Mouse (Mus musculus) intestine, embryonic 15.5 days (tissue): ENCODE data around the gene Stard3. TPM values are rescaled to one million over a fixed set of nuclear protein-coding genes. Genes with fewer than 3 reads are reported as not detected.

Source experiments
- ATAC-seq: fragments of 200-750 bp; cut with Nextera tagmentation; 2 replicates; pipeline ENCODE4 v1.8.0; 2017; ENCODE audit warnings: moderate TSS enrichment, moderate library complexity
- H3K27ac ChIP-seq: fragments of 300-500 bp; sonication (generic); 2 replicates; pipeline ENCODE4 v1.5.1; 2015; ENCODE audit warnings: mild to moderate bottlenecking, inconsistent platforms
- H3K27me3 ChIP-seq: fragments of 300-500 bp; sonication (generic); replicated peaks from 2 replicates; pipeline ENCODE4 v1.6.1; 2015; ENCODE audit warnings: inconsistent platforms
- H3K36me3 ChIP-seq: fragments of 300-500 bp; sonication (generic); 2 replicates; pipeline ENCODE4 v1.6.1; 2015; ENCODE audit warnings: inconsistent platforms
- H3K4me1 ChIP-seq: fragments of 300-500 bp; sonication (generic); replicated peaks from 2 replicates; pipeline ENCODE4 v1.6.1; 2015; ENCODE audit warnings: inconsistent platforms
- H3K4me2 ChIP-seq: fragments of 300-500 bp; sonication (generic); replicated peaks from 2 replicates; pipeline ENCODE4 v1.6.1; 2015; ENCODE audit warnings: mild to moderate bottlenecking, inconsistent platforms
- H3K4me3 ChIP-seq: fragments of 300-500 bp; sonication (generic); replicated peaks from 2 replicates; pipeline ENCODE4 v1.5.1; 2015; ENCODE audit warnings: inconsistent platforms
- H3K9ac ChIP-seq: fragments of 300-500 bp; sonication (generic); 2 replicates; pipeline ENCODE4 v1.6.1; 2015; ENCODE audit warnings: inconsistent platforms
- H3K9me3 ChIP-seq: fragments of 300-500 bp; sonication (generic); 2 replicates; pipeline ENCODE4 v1.6.1; 2016; ENCODE audit warnings: inconsistent platforms
- WGBS: fragments of 180-500 bp; shearing (Covaris S2); methylation state at CpG from one replicate; pipeline ENCODE4 v1.1.7; 2015; 5-methylcytosine and 5-hydroxymethylcytosine counted together
- polyA plus RNA-seq: library from polyadenylated mRNA; unstranded; fragments of >200 nt; fragmentation: Nextera tagmentation; extraction: Ambion mirVana; gene quantifications from 2 replicates; pipeline ENCODE4 v1.2.1, GENCODE M21; 2015

Stard3 gene
- polyA plus RNA-seq: 39.4 and 39.7 TPM in 2 replicates

- H3K4me1 ChIP-seq: peaks cover 47% of the 10 kb centered on the region
Measured at GRCm38 (mm10) chr11:98358161-98359083, at the start of gene Stard3. Gene Stard3, plus strand, starts transcription at chr11:98358368.

GRCm38 (mm10) chr11:98313790-98314323 lies 44.3 kb upstream of the Stard3 start:
- Histone ChIP-seq H3K27ac (no peak overlapping the region), H3K36me3 (no peaks in the 10 kb centered on the region), H3K4me3 (no peak overlapping the region), H3K4me2 (no peak overlapping the region; the same call in 1 of the 2 replicates), H3K9me3 (no peaks in the 10 kb centered on the region), H3K27me3 (peaks cover 59% of the 10 kb centered on the region), H3K4me1 (no peaks in the 10 kb centered on the region), H3K9ac (no peak overlapping the region)
- WGBS: 2% methylated on average over 26 of the region's 26 CpGs
- ATAC-seq: no peak

More at GRCm38 (mm10) chr11:98358161-98359083, at the start of gene Stard3:
- Histone ChIP-seq H3K9ac (peak within 1 kb of the TSS; percentile 65), H3K4me3 (peak within 1 kb of the TSS; percentile 78), H3K36me3 (no peaks in the 10 kb centered on the region), H3K27ac (peak within 1 kb of the TSS; percentile 93), H3K27me3 (no peaks in the 10 kb centered on the region), H3K4me2 (peak within 1 kb of the TSS; percentile 82), H3K9me3 (no peaks in the 10 kb centered on the region)
- peak; percentile 83 for ATAC-seq
- under 1% methylated on average over 60 of the region's 60 CpGs for WGBS

- no peaks in the 10 kb centered on the region for H3K36me3 ChIP-seq
- H3K4me2 ChIP-seq: no peak overlapping the region
- no peak overlapping the region for H3K9ac ChIP-seq
- ATAC-seq: no peak
- H3K9me3 ChIP-seq: no peaks in the 10 kb centered on the region
- peaks cover 91% of the 10 kb centered on the region for H3K27me3 ChIP-seq
- 11% methylated on average over 7 of the region's 7 CpGs for WGBS
- no peaks in the 10 kb centered on the region for H3K4me1 ChIP-seq
- no peak overlapping the region for H3K27ac ChIP-seq
- H3K4me3 ChIP-seq: no peak overlapping the region
Measured at GRCm38 (mm10) chr11:98317479-98317878, 40.7 kb upstream of the Stard3 start.

- ATAC-seq: no peak
- H3K27ac ChIP-seq: no peak overlapping the region
- no peaks in the 10 kb centered on the region for H3K4me1 ChIP-seq
- no peak overlapping the region for H3K4me2 ChIP-seq
- H3K9ac ChIP-seq: no peak overlapping the region
- H3K9me3 ChIP-seq: no peaks in the 10 kb centered on the region
- H3K4me3 ChIP-seq: no peak overlapping the region
- under 1% methylated on average over 14 of the region's 14 CpGs for WGBS
- no peaks in the 10 kb centered on the region for H3K36me3 ChIP-seq
- H3K27me3 ChIP-seq: peaks cover 95% of the 10 kb centered on the region
Measured at GRCm38 (mm10) chr11:98318421-98319116, 39.6 kb upstream of the Stard3 start.

- WGBS: 4% methylated on average over 15 of the region's 15 CpGs
- H3K27me3 ChIP-seq: peaks cover 96% of the 10 kb centered on the region
Measured at GRCm38 (mm10) chr11:98319120-98319519, 39.0 kb upstream of the Stard3 start.

GRCm38 (mm10) chr11:98319544-98319943 lies 38.6 kb upstream of the Stard3 start:
- Histone ChIP-seq H3K27ac (no peak overlapping the region), H3K36me3 (no peaks in the 10 kb centered on the region), H3K4me2 (no peak overlapping the region), H3K9me3 (no peaks in the 10 kb centered on the region), H3K4me3 (no peak overlapping the region), H3K9ac (no peak overlapping the region), H3K4me1 (no peaks in the 10 kb centered on the region), H3K27me3 (peaks cover 96% of the 10 kb centered on the region)
- WGBS: 18% methylated on average over 4 of the region's 4 CpGs
- no peak for ATAC-seq

More at GRCm38 (mm10) chr11:98319120-98319519, 39.0 kb upstream of the Stard3 start:
- H3K4me2 ChIP-seq: no peak overlapping the region
- no peak overlapping the region for H3K9ac ChIP-seq
- no peaks in the 10 kb centered on the region for H3K9me3 ChIP-seq
- H3K4me1 ChIP-seq: no peaks in the 10 kb centered on the region
- no peak for ATAC-seq
- no peaks in the 10 kb centered on the region for H3K36me3 ChIP-seq
- H3K4me3 ChIP-seq: no peak overlapping the region
- no peak overlapping the region for H3K27ac ChIP-seq

- Histone ChIP-seq H3K4me2 (no peak overlapping the region), H3K27ac (no peak overlapping the region), H3K9ac (no peak overlapping the region), H3K36me3 (no peaks in the 10 kb centered on the region), H3K4me1 (no peaks in the 10 kb centered on the region), H3K9me3 (no peaks in the 10 kb centered on the region), H3K4me3 (no peak overlapping the region), H3K27me3 (peaks cover 100% of the 10 kb centered on the region)
- WGBS: 4% methylated on average over 2 of the region's 2 CpGs
- no peak for ATAC-seq
Measured at GRCm38 (mm10) chr11:98319944-98320343, 38.2 kb upstream of the Stard3 start.

- Histone ChIP-seq H3K36me3 (no peaks in the 10 kb centered on the region), H3K27ac (no peak overlapping the region), H3K9me3 (no peaks in the 10 kb centered on the region), H3K4me1 (no peaks in the 10 kb centered on the region), H3K4me3 (no peak overlapping the region), H3K4me2 (no peak overlapping the region), H3K27me3 (peaks cover 100% of the 10 kb centered on the region), H3K9ac (no peak overlapping the region)
- no peak for ATAC-seq
- WGBS: 14% methylated on average over 12 of the region's 12 CpGs
Measured at GRCm38 (mm10) chr11:98320381-98320780, 37.8 kb upstream of the Stard3 start.

GRCm38 (mm10) chr11:98320806-98321676 lies 37.1 kb upstream of the Stard3 start:
- ATAC-seq: no peak
- Histone ChIP-seq H3K27ac (no peak overlapping the region), H3K4me3 (no peak overlapping the region), H3K9ac (no peak overlapping the region), H3K27me3 (peaks cover 100% of the 10 kb centered on the region), H3K4me1 (no peaks in the 10 kb centered on the region), H3K36me3 (no peaks in the 10 kb centered on the region), H3K4me2 (no peak overlapping the region), H3K9me3 (no peaks in the 10 kb centered on the region)
- WGBS: 3% methylated on average over 30 of the region's 30 CpGs

GRCm38 (mm10) chr11:98321677-98322003 lies 36.5 kb upstream of the Stard3 start:
- peaks cover 99% of the 10 kb centered on the region for H3K27me3 ChIP-seq
- no peak overlapping the region for H3K27ac ChIP-seq
- H3K4me1 ChIP-seq: no peaks in the 10 kb centered on the region
- no peak overlapping the region for H3K4me2 ChIP-seq
- no peak overlapping the region for H3K4me3 ChIP-seq
- H3K9ac ChIP-seq: no peak overlapping the region
- whole genome bisulfite sequencing: 7% methylated on average over 5 of the region's 5 CpGs
- H3K36me3 ChIP-seq: no peaks in the 10 kb centered on the region
- no peak for ATAC-seq
- H3K9me3 ChIP-seq: no peaks in the 10 kb centered on the region

- no peak overlapping the region for H3K9ac ChIP-seq
- H3K36me3 ChIP-seq: no peaks in the 10 kb centered on the region
- no peaks in the 10 kb centered on the region for H3K9me3 ChIP-seq
- H3K4me1 ChIP-seq: peaks cover 5% of the 10 kb centered on the region
- H3K27me3 ChIP-seq: peaks cover 99% of the 10 kb centered on the region
- H3K27ac ChIP-seq: no peak overlapping the region
- no peak overlapping the region for H3K4me3 ChIP-seq
- 0% methylated on average over 1 of the region's 1 CpGs for WGBS
- ATAC-seq: no peak
- H3K4me2 ChIP-seq: no peak overlapping the region
Measured at GRCm38 (mm10) chr11:98322159-98322558, 36.0 kb upstream of the Stard3 start.
